Mouse (Mus musculus) liver (tissue): ENCODE measurements at regions not wholly inside any gene's neighbourhood (a gene's known extent, or its start where the extent isn't known, plus 50 kb on each side); places are given as distances from the start of the nearest gene placed in this dataset.
A peak's percentile ranks its signal among the peaks of the same experiment; 100 is the strongest.

ENCODE experiments used
- DNase-seq: peaks from one replicate; pipeline ENCODE4 v3.0.0-alpha.2; 2020; ENCODE audit warnings: mixed read lengths

GRCm38 (mm10) chr5:106789136-106789535 lies 92.0 kb upstream of the Zfp644 start:
- DNase-seq: no peak

- no peak for DNase-seq
Observed at GRCm38 (mm10) chr5:106785065-106785464, 88.0 kb upstream of the Zfp644 start.

GRCm38 (mm10) chr5:106783864-106784609 lies 87.0 kb upstream of the Zfp644 start:
- DNase-seq: no peak

- DNase-seq: no peak
Observed at GRCm38 (mm10) chr5:106780749-106781148, 83.7 kb upstream of the Zfp644 start.

GRCm38 (mm10) chr5:106778176-106778781 lies 81.2 kb upstream of the Zfp644 start:
- DNase-seq: no peak

- no peak for DNase-seq
Observed at GRCm38 (mm10) chr5:106775010-106775693, 78.1 kb upstream of the Zfp644 start.

GRCm38 (mm10) chr5:106773201-106773934 lies 76.3 kb upstream of the Zfp644 start:
- DNase-seq: no peak

GRCm38 (mm10) chr5:106771029-106771428 lies 73.9 kb upstream of the Zfp644 start:
- no peak for DNase-seq

- DNase-seq: no peak
Observed at GRCm38 (mm10) chr5:106765335-106765734, 68.2 kb upstream of the Zfp644 start.

GRCm38 (mm10) chr5:106763283-106763682 lies 66.2 kb upstream of the Zfp644 start:
- no peak for DNase-seq

GRCm38 (mm10) chr5:106758036-106758435 lies 60.9 kb upstream of the Zfp644 start:
- DNase-seq: no peak

GRCm38 (mm10) chr5:106757436-106757835 lies 60.3 kb upstream of the Zfp644 start:
- DNase-seq: no peak

GRCm38 (mm10) chr5:106756937-106757371 lies 59.9 kb upstream of the Zfp644 start:
- peak; percentile 38 for DNase-seq

GRCm38 (mm10) chr5:106753289-106753688 lies 56.2 kb upstream of the Zfp644 start:
- no peak for DNase-seq

- no peak for DNase-seq
Observed at GRCm38 (mm10) chr5:106750168-106750567, 53.1 kb upstream of the Zfp644 start.

- DNase-seq: no peak
Observed at GRCm38 (mm10) chr5:106748527-106749138, 51.5 kb upstream of the Zfp644 start.
